Mouse (Mus musculus): Measurements from ENCODE around the gene Cntnap5c.

Cntnap5c gene

GRCm38 (mm10) chr17:58004491-58004890 lies 235.1 kb downstream of the Cntnap5c start:
- DNase-seq, result no peak

GRCm38 (mm10) chr17:58041178-58041577 lies 271.8 kb downstream of the Cntnap5c start:
- DNase-seq, result no peak

- no peak for DNase-seq
Measured at GRCm38 (mm10) chr17:58045149-58045548, 275.8 kb downstream of the Cntnap5c start.

- peak; percentile 84 for DNase-seq
Measured at GRCm38 (mm10) chr17:58069912-58070311, 300.5 kb downstream of the Cntnap5c start.

- DNase-seq, result no peak
Measured at GRCm38 (mm10) chr17:58082676-58083075, 313.3 kb downstream of the Cntnap5c start.

- no peak for DNase-seq
Measured at GRCm38 (mm10) chr17:58104505-58104904, 335.1 kb downstream of the Cntnap5c start.

GRCm38 (mm10) chr17:58107901-58108300 lies 338.5 kb downstream of the Cntnap5c start:
- no peak for DNase-seq

GRCm38 (mm10) chr17:58108335-58108734 lies 339.0 kb downstream of the Cntnap5c start:
- no peak for DNase-seq

GRCm38 (mm10) chr17:58187171-58187570 lies 417.8 kb downstream of the Cntnap5c start:
- DNase-seq, result no peak

- no peak for DNase-seq
Measured at GRCm38 (mm10) chr17:58201148-58201547, 431.8 kb downstream of the Cntnap5c start.

- no peak for DNase-seq
Measured at GRCm38 (mm10) chr17:58268058-58268457, 498.7 kb downstream of the Cntnap5c start.

GRCm38 (mm10) chr17:58351310-58351709 lies 581.9 kb downstream of the Cntnap5c start:
- DNase-seq, result no peak

- DNase-seq, result no peak
Measured at GRCm38 (mm10) chr17:58356224-58356623, 586.9 kb downstream of the Cntnap5c start.

GRCm38 (mm10) chr17:58363582-58364267 lies 594.4 kb downstream of the Cntnap5c start:
- DNase-seq, result no peak

- no peak for DNase-seq
Measured at GRCm38 (mm10) chr17:58370089-58370488, 600.7 kb downstream of the Cntnap5c start.

- no peak for DNase-seq
Measured at GRCm38 (mm10) chr17:58407769-58408168, 638.4 kb downstream of the Cntnap5c start.

GRCm38 (mm10) chr17:58408756-58409155 lies 639.4 kb downstream of the Cntnap5c start:
- DNase-seq, result no peak

- no peak for DNase-seq
Measured at GRCm38 (mm10) chr17:58437443-58437842, 668.1 kb downstream of the Cntnap5c start.
